Comparison of ENCODE assay signal across 24 mouse cellular contexts in genomic region chr2:114915025-114915690, GRCm38 (mm10).
A peak's percentile ranks its signal among the peaks of the same experiment; 100 is the strongest.
DNase-seq lines count a peak whose midpoint lies in the region; ATAC-seq and TF ChIP-seq lines count a peak whose summit lies in the region.
"Had no signal": no experiment of that assay in that cellular context is flagged by ENCODE, and none has a peak within 500 bp of the region (broad histone marks: within the 10 kb centered on the region; RNA-seq: fewer than 3 reads in every experiment).

No protein-coding gene starts in this region.

- no peak overlapping the region for H3K4me3 ChIP-seq in limb, embryonic 14.5 days (replicated peaks; ENCODE audit: low read length)
- H3K4me3 ChIP-seq in limb, embryonic 10.5 days, result no peak overlapping the region
- H3K4me3 ChIP-seq: erythroblast, embryonic 14.5 days; forebrain, embryonic 15.5 days; heart, embryonic 13.5 days; limb, embryonic 13.5 days; liver, embryonic 15.5 days; neural tube, embryonic 15.5 days; stomach, embryonic 15.5 days had no signal

- H3K36me3 ChIP-seq in limb, embryonic 14.5 days (ENCODE audit: control insufficient read depth, insufficient read depth, low read length), result no peaks in the 10 kb centered on the region
- H3K36me3 ChIP-seq in limb, embryonic 10.5 days, result no peaks in the 10 kb centered on the region
- H3K36me3 ChIP-seq: forebrain, embryonic 15.5 days; heart, embryonic 13.5 days; limb, embryonic 13.5 days; liver, embryonic 15.5 days; neural tube, embryonic 15.5 days; stomach, embryonic 15.5 days had no signal

- DNase-seq in frontal cortex, adult 2 months (ENCODE audit: extremely low spot score in 1 of 2, low spot score in 1 of 2), result peak; percentile 7 to 37
- DNase-seq in frontal cortex, postnatal 14 days (ENCODE audit: low spot score in 2 of 2), result no peak
- peak; percentile 64 for DNase-seq in limb, embryonic 14.5 days (ENCODE audit: low spot score)
- no peak for DNase-seq in limb, embryonic 10.5 days (ENCODE audit: low spot score)
- DNase-seq in adipocyte (ENCODE audit: low spot score), result peak; percentile 81
- DNase-seq in kidney, postnatal 36 days, result peak; percentile 17 to 26
- no peak for DNase-seq in layer of hippocampus, postnatal 36 days
- DNase-seq: adrenal gland, postnatal 25 days; cerebellum, adult 11-12 months; gastrocnemius, postnatal 10 days; heart, adult 11 months; heart, postnatal 36 days; right cerebral cortex, postnatal 25 days; thymus, adult 18-20 months had no signal

- H3K9me3 ChIP-seq in limb, embryonic 14.5 days (ENCODE audit: control insufficient read depth, low read length), result no peaks in the 10 kb centered on the region
- no peaks in the 10 kb centered on the region for H3K9me3 ChIP-seq in limb, embryonic 10.5 days (replicated peaks)
- H3K9me3 ChIP-seq: forebrain, embryonic 15.5 days; heart, embryonic 13.5 days; limb, embryonic 13.5 days; liver, embryonic 15.5 days; neural tube, embryonic 15.5 days; stomach, embryonic 15.5 days had no signal

- no peak overlapping the region for H3K27ac ChIP-seq in limb, embryonic 14.5 days (replicated peaks; ENCODE audit: low read depth, low read length)
- no peak overlapping the region for H3K27ac ChIP-seq in limb, embryonic 10.5 days
- H3K27ac ChIP-seq: forebrain, embryonic 15.5 days; heart, embryonic 13.5 days; hindbrain, embryonic 14.5 days; limb, embryonic 13.5 days; liver, embryonic 15.5 days; neural tube, embryonic 15.5 days; stomach, embryonic 15.5 days had no signal

- WGBS in limb, embryonic 14.5 days, result 64% methylated on average over 6 of the region's 6 CpGs
- whole genome bisulfite sequencing in limb, embryonic 10.5 days, result 85% methylated on average over 6 of the region's 6 CpGs

- no peak overlapping the region for H3K4me2 ChIP-seq in limb, embryonic 14.5 days (replicated peaks; ENCODE audit: low read depth, low read length, severe bottlenecking)
- H3K4me2 ChIP-seq: forebrain, embryonic 15.5 days; heart, embryonic 13.5 days; hindbrain, embryonic 14.5 days; limb, embryonic 13.5 days; liver, embryonic 15.5 days; neural tube, embryonic 15.5 days; stomach, embryonic 15.5 days had no signal

- peaks cover 5% of the 10 kb centered on the region for H3K4me1 ChIP-seq in limb, embryonic 14.5 days (ENCODE audit: control insufficient read depth, insufficient read depth, low read length)
- peaks cover 37% of the 10 kb centered on the region for H3K4me1 ChIP-seq in limb, embryonic 10.5 days
- H3K4me1 ChIP-seq: liver, embryonic 15.5 days; stomach, embryonic 15.5 days had no signal

- no peak for TF ChIP-seq POLR2A in limb, embryonic 14.5 days (IDR thresholded peaks at IDR 0.05; ENCODE audit: borderline replicate concordance, extremely low read depth, insufficient read depth, insufficient read length)

- H3K9ac ChIP-seq in limb, embryonic 14.5 days (ENCODE audit: low read depth, low read length, severe bottlenecking), result no peak overlapping the region
- H3K9ac ChIP-seq: forebrain, embryonic 15.5 days; heart, embryonic 13.5 days; hindbrain, embryonic 14.5 days; limb, embryonic 13.5 days; liver, embryonic 15.5 days; neural tube, embryonic 15.5 days; stomach, embryonic 15.5 days had no signal

- H3K27me3 ChIP-seq in limb, embryonic 14.5 days (ENCODE audit: control insufficient read depth, insufficient read depth, low read length), result no peaks in the 10 kb centered on the region
- H3K27me3 ChIP-seq in limb, embryonic 10.5 days (ENCODE audit: low read depth, poor library complexity, severe bottlenecking), result peaks cover 13% of the 10 kb centered on the region; the same call in 1 of the 2 replicates
- H3K27me3 ChIP-seq: forebrain, embryonic 15.5 days; heart, embryonic 13.5 days; liver, embryonic 15.5 days; neural tube, embryonic 15.5 days; Patski; stomach, embryonic 15.5 days had no signal

- ATAC-seq in limb, embryonic 14.5 days (ENCODE audit: low FRiP score, low read depth), result peak; percentile 44; the same call in 1 of the 2 replicates
- ATAC-seq: forebrain, embryonic 15.5 days; midbrain, embryonic 16.5 days; Patski had no signal

Comparison
In these comparisons a context has a peak if more than half of its experiments do, and no peak if none do; other contexts are left out.
1. DNase-seq: peak in frontal cortex, adult 2 months (2 of 2), limb, embryonic 14.5 days (single experiment), adipocyte (single experiment) and kidney, postnatal 36 days (2 of 2); none in frontal cortex, postnatal 14 days (0 of 2), limb, embryonic 10.5 days (single experiment) and layer of hippocampus, postnatal 36 days (0 of 2).